Mouse (Mus musculus): ENCODE measurements around the gene Ubr2.

GRCm38 (mm10) chr17:46960216-46960615 is 50.1 kb downstream of the Ubr2 start:
- TF ChIP-seq USF1 (IDR thresholded peaks at IDR 0.05; ENCODE audit: low read depth), result no peak
- no peak for TF ChIP-seq CTCF (IDR thresholded peaks at IDR 0.05; ENCODE audit: control insufficient read depth, insufficient read depth, insufficient read length)
- TF ChIP-seq MAX (IDR thresholded peaks at IDR 0.05), result no peak
